8 mouse cellular contexts compared by ENCODE assay signal in genomic region chr1:59913869-59914225, GRCm38 (mm10). TPM values are rescaled to one million over a fixed set of nuclear protein-coding genes. Genes with fewer than 3 reads are reported as not detected.
DNase-seq lines count a peak whose midpoint lies in the region; ATAC-seq and TF ChIP-seq lines count a peak whose summit lies in the region.

No protein-coding gene starts in this region.

- no peak for DNase-seq in gastrocnemius, adult 2 months
- no peak for DNase-seq in gastrocnemius, postnatal 36 days
- DNase-seq in A20 (ENCODE audit: low read depth, low spot score): peak; percentile 88
- DNase-seq in lung, postnatal 0 days (ENCODE audit: low spot score): peak; percentile 83
- no peak for DNase-seq in ovary, adult 18-20 months (ENCODE audit: low spot score)

- peak overlapping the region; percentile 68 for H3K4me2 ChIP-seq in embryonic facial prominence, embryonic 13.5 days
- peak overlapping the region; percentile 78 for H3K4me2 ChIP-seq in hindbrain, embryonic 13.5 days
- peak overlapping the region; percentile 79 for H3K4me2 ChIP-seq in lung, postnatal 0 days (replicated peaks; ENCODE audit: low read depth, low read length)
- H3K4me2 ChIP-seq in stomach, embryonic 14.5 days (replicated peaks; ENCODE audit: low read depth, low read length): peak overlapping the region; percentile 72

- H3K9me3 ChIP-seq in embryonic facial prominence, embryonic 13.5 days: no peaks in the 10 kb centered on the region
- no peaks in the 10 kb centered on the region for H3K9me3 ChIP-seq in hindbrain, embryonic 13.5 days
- no peaks in the 10 kb centered on the region for H3K9me3 ChIP-seq in lung, postnatal 0 days (ENCODE audit: low read length)
- H3K9me3 ChIP-seq in stomach, embryonic 14.5 days (ENCODE audit: control insufficient read depth, low read depth, low read length): no peaks in the 10 kb centered on the region

- TF ChIP-seq EP300 in lung, postnatal 0 days (IDR thresholded peaks at IDR 0.05): 0 out of 2 replicates have a peak, but pooled peaks have one; percentile 24

- peak overlapping the region; percentile 95 for H3K27ac ChIP-seq in gastrocnemius, adult 2 months
- peak overlapping the region; percentile 95 for H3K27ac ChIP-seq in embryonic facial prominence, embryonic 13.5 days
- H3K27ac ChIP-seq in hindbrain, embryonic 13.5 days: peak overlapping the region; percentile 98
- peak overlapping the region; percentile 98 for H3K27ac ChIP-seq in lung, postnatal 0 days (ENCODE audit: low read length)
- peak overlapping the region; percentile 89 for H3K27ac ChIP-seq in stomach, embryonic 14.5 days (ENCODE audit: low read length)

- no peaks in the 10 kb centered on the region for H3K27me3 ChIP-seq in embryonic facial prominence, embryonic 13.5 days
- H3K27me3 ChIP-seq in hindbrain, embryonic 13.5 days: no peaks in the 10 kb centered on the region
- no peaks in the 10 kb centered on the region for H3K27me3 ChIP-seq in lung, postnatal 0 days (replicated peaks; ENCODE audit: insufficient read depth, low read length)
- H3K27me3 ChIP-seq in stomach, embryonic 14.5 days (ENCODE audit: control insufficient read depth, insufficient read depth, low read length): no peaks in the 10 kb centered on the region

- no peak for TF ChIP-seq CTCF in gastrocnemius, adult 2 months (IDR thresholded peaks at IDR 0.05)
- no peak for TF ChIP-seq CTCF in lung, postnatal 0 days (IDR thresholded peaks at IDR 0.05)

- H3K36me3 ChIP-seq in embryonic facial prominence, embryonic 13.5 days: no peaks in the 10 kb centered on the region
- H3K36me3 ChIP-seq in hindbrain, embryonic 13.5 days: no peaks in the 10 kb centered on the region
- no peaks in the 10 kb centered on the region for H3K36me3 ChIP-seq in lung, postnatal 0 days (ENCODE audit: insufficient read depth, low read length)
- no peaks in the 10 kb centered on the region for H3K36me3 ChIP-seq in stomach, embryonic 14.5 days (ENCODE audit: control insufficient read depth, insufficient read depth, low read length)

- H3K4me3 ChIP-seq in gastrocnemius, adult 2 months: peak overlapping the region; percentile 85
- H3K4me3 ChIP-seq in embryonic facial prominence, embryonic 13.5 days: peak overlapping the region; percentile 99
- peak overlapping the region; percentile 98 for H3K4me3 ChIP-seq in hindbrain, embryonic 13.5 days
- H3K4me3 ChIP-seq in lung, postnatal 0 days (ENCODE audit: low read depth, low read length): peak overlapping the region; percentile 99
- H3K4me3 ChIP-seq in stomach, embryonic 14.5 days (ENCODE audit: low read depth, low read length): peak overlapping the region; percentile 99

- no peak for ATAC-seq in embryonic facial prominence, embryonic 13.5 days (ENCODE audit: insufficient number of reproducible peaks, insufficient read depth, low FRiP score, low TSS enrichment, low read depth)
- no peak for ATAC-seq in hindbrain, embryonic 13.5 days (ENCODE audit: low FRiP score)
- ATAC-seq in lung, postnatal 0 days: peak; percentile 2; the same call in 1 of the 2 replicates
- ATAC-seq in stomach, embryonic 14.5 days (ENCODE audit: insufficient number of reproducible peaks, insufficient read depth, low FRiP score, low read depth): no peak

- WGBS in embryonic facial prominence, embryonic 13.5 days: 2% methylated on average over 12 of the region's 12 CpGs
- WGBS in hindbrain, embryonic 13.5 days: 5% methylated on average over 12 of the region's 12 CpGs
- WGBS in lung, postnatal 0 days: 0% methylated on average over 12 of the region's 12 CpGs
- 2% methylated on average over 12 of the region's 12 CpGs for WGBS in stomach, embryonic 14.5 days

- intact Hi-C loops in gastrocnemius, adult 2 months (cut with DNase I): no loop called here
- intact Hi-C loops in gastrocnemius, postnatal 36 days (cut with DNase I): no loop called here

- H3K9ac ChIP-seq in embryonic facial prominence, embryonic 13.5 days: peak overlapping the region; percentile 93
- peak overlapping the region; percentile 98 for H3K9ac ChIP-seq in hindbrain, embryonic 13.5 days
- H3K9ac ChIP-seq in lung, postnatal 0 days (replicated peaks; ENCODE audit: low read depth): peak overlapping the region; percentile 95
- peak overlapping the region; percentile 90 for H3K9ac ChIP-seq in stomach, embryonic 14.5 days (replicated peaks; ENCODE audit: low read depth, low read length)

- peaks cover 25% of the 10 kb centered on the region for H3K4me1 ChIP-seq in embryonic facial prominence, embryonic 13.5 days
- peaks cover 34% of the 10 kb centered on the region for H3K4me1 ChIP-seq in hindbrain, embryonic 13.5 days (replicated peaks)
- H3K4me1 ChIP-seq in lung, postnatal 0 days (ENCODE audit: insufficient read depth, low read depth, low read length): peaks cover 3% of the 10 kb centered on the region; the same call in 1 of the 2 replicates
- peaks cover 14% of the 10 kb centered on the region; the same call in 1 of the 2 replicates for H3K4me1 ChIP-seq in stomach, embryonic 14.5 days (ENCODE audit: control insufficient read depth, insufficient read depth, low read length)

RNA-seq across cellular contexts. Expression of gene Fam117b, which starts 1.0 kb away (rescaled TPM):
- 1 to 10 TPM; 4.4 to 9.3 TPM for total RNA-seq in gastrocnemius, adult 2 months (2021)
- total RNA-seq in gastrocnemius, postnatal 36 days (2021): 1 to 10 TPM; 4.2 to 5.5 TPM
- 11.0 and 11.7 TPM in 2 replicates for polyA plus RNA-seq in embryonic facial prominence, embryonic 13.5 days (2015; fragmentation: Nextera tagmentation; extraction: Ambion mirVana)
- polyA plus RNA-seq in hindbrain, embryonic 13.5 days (2015; fragmentation: Nextera tagmentation; extraction: Ambion mirVana): 28.9 and 29.2 TPM in 2 replicates
- polyA plus RNA-seq in lung, postnatal 0 days (2015; fragmentation: Nextera tagmentation; extraction: Ambion mirVana): 12.5 and 12.7 TPM in 2 replicates
- 11.4 and 11.9 TPM in 2 replicates for polyA plus RNA-seq in stomach, embryonic 14.5 days (2014; fragmentation: Nextera tagmentation; extraction: Ambion mirVana)

Comparison
In these comparisons a context has a peak if more than half of its experiments do, and no peak if none do; other contexts are left out.
1. DNase-seq: peak in A20 (single experiment) and lung, postnatal 0 days (single experiment); none in gastrocnemius, adult 2 months (single experiment), gastrocnemius, postnatal 36 days (0 of 2) and ovary, adult 18-20 months (single experiment).
2. Peak in every context shown above with its lines, with median percentiles within 50 percentile points of each other: H3K27ac ChIP-seq, H3K4me3 ChIP-seq, H3K4me2 ChIP-seq and H3K9ac ChIP-seq.